Mouse (Mus musculus) megakaryocyte, adult 5-6 weeks (primary cell): Measurements from ENCODE around the gene Arhgef2. TPM values are rescaled to one million over a fixed set of nuclear protein-coding genes. Genes with fewer than 3 reads are reported as not detected.

Experiments
- ATAC-seq: 2 replicates; pipeline ENCODE4 v1.8.0; 2016; ENCODE audit warnings: mild to moderate bottlenecking, inconsistent platforms; ENCODE audit not compliant: poor library complexity, severe bottlenecking
- total RNA-seq, 2 experiments: library from RNA; stranded (forward) in 1 of 2; stranded (reverse) in 1 of 2; fragments of 153-499, 151-499 nt in 1 of 2; fragments of 221-1000, 200-1000 nt in 1 of 2; gene quantifications; 2 replicates each; pipeline versions ENCODE4 v1.2.3 to v1.2.4; 2015 to 2017

Arhgef2 gene
- total RNA-seq, 2 experiments from 2014 or later, result 49.6 to 71.1 TPM

DNA sequence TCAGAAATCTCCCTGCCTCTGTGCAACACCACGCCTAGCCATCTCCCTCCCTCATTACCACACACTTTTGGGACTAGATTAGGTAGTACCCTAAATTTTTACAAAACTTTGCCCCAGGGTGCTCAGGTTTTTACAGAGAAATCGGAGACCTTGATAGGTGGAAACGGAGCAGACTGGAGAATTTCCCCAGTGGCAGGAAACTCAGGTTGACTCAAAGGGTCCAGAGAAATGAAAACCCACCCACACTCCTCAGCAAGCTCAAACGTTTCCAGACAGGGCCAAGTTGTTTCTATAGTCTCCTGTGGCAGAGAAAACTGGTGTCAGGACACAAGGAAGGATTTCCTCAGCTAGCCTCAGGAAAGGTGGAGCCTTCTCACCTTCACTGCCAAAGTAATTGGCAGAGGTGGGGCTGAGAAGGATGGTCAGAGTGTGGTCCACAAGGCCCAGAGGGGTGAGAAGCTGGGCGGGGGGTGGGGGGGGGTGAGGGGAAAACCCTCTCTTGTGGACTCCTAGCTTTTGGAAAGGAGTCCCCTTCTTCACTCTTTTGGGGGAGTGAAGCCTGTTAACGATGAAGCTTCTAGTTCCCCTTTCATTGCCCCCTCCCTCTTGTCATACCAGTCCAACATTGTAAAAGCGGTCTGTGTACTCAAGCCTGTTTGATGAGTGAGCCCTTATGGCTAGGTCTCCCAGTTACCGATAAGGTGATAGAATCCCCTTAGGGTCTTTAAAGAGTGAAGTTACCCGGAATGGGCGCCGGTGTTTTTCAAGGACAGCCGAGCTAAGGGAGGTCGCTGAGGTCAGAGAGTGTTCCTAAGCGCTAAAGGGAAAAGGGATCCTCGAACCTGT is 14.6 kb downstream of the Arhgef2 start:
- no peak for ATAC-seq

DNA sequence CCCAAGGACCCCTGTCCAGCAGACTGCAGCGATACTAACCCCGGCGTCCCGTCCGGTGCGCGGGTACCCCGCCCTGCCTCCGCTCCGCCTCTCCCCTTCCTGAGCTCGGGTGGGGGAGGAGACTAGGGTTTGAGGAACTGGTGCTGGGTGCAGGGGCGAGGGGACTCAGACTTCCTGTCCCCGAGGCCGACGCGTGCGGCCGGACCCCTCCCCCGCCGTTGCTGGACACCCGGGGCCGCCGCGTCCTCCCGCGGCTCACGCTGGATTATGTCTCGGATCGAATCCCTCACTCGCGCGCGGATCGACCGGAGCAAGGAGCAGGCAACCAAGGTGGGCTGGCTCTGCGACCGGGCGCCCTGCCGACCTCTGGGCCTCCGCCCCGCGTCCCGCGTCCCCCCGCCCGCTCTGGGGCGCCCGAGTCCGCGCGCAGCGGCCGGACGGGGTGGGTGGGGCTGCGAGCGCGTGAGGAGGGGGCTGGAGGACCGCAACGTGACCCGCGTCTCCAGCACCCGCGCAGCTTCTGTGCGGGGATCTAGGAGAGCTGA is 15.3 kb downstream of the Arhgef2 start:
- peak; percentile 88 for ATAC-seq

DNA sequence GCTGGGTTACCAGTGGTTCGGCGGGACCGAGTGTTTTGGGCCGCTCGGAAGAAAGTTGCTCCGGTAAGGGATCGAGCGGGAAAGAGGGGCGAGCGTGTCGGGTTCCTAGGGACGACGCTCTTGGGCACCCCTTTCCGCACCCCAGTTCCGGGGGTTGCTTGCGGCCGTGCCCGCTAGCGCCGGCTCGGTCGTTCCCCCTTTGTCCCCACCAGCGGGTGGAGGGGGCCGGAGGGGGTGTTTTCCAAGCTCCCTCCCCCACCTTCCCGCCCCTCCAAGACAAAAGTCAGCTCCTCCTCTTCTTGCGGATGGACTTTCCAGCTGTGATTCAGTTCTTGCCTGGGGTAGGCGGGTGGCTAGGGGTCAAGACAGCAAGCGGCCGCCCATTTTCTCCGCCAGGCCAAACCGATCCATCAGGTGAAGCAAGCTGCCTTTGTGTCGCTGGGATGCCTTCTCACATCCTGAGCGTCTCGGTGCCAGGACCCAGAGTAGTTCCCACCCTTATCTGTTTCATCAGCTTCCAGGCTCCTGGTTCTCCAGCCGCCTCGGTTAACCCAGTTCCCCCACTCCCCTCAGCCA is 15.9 kb downstream of the Arhgef2 start:
- no peak for ATAC-seq

DNA sequence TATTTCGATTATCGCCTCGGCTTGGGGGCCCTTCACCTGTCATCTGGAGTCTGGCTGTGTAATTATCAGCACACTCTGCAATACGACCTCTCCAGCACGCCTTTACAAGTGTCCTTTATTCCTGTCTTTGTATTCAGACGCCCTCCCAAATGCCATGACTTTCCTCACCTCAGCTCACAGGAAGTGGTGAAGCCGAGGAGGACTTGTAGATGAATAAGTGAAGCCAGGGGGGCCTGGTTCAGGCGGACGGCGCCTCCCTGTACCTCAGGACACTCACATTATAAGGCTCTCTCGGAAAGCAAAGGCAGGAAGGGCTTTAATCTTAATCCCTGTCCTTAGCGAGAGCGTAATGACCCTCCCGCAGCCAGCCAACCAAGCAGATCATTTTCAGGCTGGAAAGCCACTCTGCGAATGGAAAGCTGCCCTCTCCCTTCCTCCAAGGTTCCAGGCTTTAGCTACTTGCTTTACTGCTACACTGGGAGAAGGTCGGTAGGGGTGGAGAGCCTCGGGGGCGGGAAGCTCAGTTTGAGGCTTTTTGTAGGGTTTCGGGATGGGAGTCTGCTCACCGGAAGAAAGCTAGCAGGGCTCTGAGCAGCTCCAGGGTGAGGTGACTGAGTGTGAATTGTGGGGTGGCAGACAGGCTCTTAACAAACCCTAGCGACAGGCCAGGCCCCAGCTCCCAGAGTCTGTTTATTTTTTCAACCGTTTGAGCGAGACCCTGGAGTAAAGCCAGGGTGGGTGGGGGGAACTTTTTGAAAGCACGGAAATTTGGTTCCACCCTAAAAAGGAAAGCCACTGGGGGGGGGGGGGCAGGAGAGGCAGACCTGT is 16.6 kb downstream of the Arhgef2 start:
- ATAC-seq, result no peak

DNA sequence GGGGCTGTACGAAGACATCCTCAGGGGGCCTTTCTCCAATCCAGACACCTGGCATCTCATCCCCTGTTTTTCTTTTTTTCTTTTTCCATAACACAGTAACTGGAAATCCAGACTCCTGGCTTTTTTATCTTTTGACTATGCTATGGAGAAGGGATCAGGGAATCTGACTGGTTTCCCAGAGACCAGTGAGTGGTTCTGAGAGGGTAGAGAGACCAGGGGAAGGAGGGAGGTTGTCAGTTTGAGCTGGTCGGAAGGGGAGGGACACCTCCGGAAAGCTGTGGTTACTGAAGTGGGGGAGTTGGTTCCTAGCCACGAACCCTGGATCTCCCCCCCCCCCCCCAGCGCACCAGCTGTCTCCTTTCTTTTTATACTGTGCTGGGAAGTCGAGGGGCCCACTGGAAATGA is 17.2 kb downstream of the Arhgef2 start:
- ATAC-seq, result no peak

DNA sequence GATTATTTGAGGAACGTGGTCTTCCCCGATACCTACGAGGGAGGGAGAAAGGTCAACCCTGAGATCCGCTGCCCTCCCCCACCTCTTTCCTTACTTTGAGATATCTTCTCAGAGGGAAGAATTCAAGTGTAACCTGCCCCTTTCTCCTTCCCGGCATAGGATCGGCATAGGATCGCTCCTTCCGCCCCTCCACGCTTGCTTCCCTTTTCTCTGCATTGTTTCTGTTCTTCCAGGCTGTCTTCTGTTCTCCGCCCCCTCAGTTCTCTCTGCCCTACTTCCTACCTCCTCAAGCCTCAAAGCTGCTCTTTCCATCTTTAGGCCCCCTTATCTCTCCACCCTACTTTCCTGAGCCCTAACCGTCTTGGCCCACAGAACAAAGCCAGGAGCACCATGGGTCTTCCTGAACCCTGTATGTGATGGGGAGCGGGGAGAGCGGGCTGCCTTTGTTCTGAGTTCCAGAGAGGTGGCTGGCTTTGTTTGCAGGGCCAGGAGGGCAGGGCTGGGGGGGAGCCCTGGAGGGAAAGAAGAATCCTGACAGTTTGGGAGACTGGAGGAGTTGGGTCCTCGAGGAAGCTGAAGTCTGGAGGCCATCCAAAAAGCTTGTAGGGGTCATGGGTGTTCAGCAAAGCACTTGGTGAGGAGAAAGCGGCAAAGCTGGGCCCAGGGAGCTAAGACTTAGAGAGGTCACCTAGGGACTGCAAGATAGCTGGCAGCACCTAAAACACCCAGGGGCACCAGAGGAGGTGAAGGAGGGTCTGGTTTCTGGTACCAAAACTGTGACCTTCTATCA is 17.8 kb downstream of the Arhgef2 start:
- ATAC-seq, result no peak

DNA sequence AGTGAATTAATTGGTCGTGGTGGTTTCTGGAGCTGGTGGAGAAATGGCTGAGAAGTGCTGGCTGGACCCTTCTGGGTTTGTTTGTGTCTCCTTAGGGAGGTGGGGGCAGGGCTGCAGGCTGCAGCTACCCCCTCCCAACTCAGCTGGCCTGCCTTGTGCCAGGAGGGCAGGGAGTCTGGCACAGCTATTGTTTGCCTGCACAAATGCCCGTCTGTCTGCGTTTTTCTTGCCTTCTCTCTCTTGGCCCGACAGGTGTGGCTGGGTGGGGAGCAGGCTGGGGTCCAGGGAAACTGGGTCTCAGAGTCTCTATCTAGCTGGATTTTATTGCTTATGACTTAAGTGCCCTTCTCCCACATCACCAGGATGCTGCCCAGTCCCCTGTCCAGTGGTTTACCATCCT is 18.6 kb downstream of the Arhgef2 start:
- no peak for ATAC-seq

DNA sequence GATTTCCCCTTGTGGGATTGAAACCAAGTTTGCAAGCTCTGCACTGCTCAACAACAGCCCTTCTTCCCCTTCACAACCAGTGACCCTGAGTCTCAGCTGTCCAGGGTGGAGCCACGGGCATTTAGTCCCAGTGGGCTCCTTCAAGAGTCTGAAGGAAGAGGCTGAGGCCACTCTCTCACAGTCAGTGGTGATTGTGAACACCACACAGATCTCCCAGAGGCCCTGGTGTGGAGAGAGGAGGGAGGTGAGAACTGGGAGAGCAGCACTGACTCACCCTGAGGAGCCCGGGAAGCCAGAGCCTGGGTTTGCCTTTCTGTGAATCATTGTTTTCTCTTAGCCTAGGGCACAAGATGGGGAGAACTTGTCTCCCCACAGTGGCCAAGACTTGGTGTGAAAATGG is 19.2 kb downstream of the Arhgef2 start:
- no peak for ATAC-seq

DNA sequence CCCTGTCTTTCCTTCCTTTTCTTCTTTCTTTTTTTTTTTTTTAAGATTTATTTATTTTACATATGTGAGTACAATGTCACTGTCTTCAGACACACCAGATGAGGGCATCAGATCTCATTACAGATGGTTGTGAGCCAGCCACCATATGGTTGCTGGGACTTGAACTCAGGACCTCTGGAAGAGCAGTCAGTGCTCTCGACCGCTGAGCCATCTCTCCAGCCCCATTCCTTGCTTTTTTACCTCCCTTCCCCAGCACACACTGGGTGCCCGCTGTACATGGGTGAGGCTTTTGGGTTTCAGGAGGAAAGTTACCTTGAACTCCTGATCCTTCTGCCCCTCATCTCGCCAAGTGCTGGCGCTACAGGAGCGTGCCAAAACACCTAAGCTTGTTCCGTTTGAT is 19.8 kb downstream of the Arhgef2 start:
- no peak for ATAC-seq

DNA sequence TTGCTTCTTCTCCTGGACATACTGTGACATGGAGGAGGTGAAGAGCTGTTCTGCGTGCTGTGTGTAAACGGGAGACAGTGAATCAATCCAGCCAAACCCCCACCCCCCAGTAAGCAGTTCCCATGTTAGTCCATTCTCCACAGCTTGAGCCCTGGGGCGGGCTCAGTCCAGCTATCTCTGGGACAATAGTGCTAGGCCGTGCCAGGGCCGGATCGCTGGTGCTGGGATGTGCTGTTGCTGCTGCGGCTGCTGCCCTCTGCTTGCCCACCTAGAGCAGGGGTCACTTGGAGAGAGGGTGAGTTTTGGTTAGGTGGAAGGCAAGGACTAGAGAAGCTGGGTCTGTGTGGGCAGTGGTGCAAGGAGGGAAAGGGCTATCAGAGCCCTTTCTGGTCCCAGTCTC is 20.6 kb downstream of the Arhgef2 start:
- ATAC-seq, result no peak

DNA sequence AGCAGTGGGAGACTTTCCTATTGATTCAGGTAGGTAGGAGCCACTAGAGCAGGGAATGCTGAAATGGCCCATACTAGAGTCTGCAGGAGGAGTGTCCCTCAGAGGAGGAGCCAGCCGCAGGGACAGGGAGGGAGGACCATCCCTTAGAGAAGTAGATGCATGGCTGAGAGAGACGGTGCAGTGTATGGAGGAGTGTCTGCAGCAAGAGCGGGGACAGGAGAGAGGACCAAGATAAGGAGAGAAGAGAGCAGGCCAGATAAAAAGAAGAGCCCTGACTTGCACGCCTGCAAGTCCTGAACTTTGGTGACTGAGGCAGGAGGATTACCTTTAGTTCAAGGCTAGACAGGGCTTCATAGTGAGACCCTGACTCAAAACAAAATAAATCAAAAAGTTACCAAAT is 21.3 kb downstream of the Arhgef2 start:
- ATAC-seq, result 0 out of 2 replicates have a peak, but pooled peaks have one; percentile 25

DNA sequence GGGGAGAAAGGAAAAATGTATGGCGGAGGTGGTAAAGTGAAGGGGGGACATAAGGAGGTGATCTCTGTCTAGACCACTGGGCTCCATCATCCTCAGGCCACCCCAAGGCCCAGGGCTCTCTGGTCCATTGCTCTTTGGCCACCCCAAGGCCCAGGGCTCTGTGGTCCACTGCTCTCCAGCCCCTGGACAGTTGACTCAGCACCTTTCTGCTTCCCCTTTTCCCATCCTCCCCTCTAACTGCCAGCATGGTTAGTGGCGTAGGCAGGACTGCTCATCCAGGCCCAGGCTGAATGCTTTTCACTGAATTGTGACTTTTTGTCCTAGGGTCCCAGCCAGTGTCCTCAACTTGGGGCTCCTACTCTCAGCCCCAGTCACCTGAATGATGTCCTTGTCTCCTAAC is 21.8 kb downstream of the Arhgef2 start:
- ATAC-seq, result peak; percentile 78

DNA sequence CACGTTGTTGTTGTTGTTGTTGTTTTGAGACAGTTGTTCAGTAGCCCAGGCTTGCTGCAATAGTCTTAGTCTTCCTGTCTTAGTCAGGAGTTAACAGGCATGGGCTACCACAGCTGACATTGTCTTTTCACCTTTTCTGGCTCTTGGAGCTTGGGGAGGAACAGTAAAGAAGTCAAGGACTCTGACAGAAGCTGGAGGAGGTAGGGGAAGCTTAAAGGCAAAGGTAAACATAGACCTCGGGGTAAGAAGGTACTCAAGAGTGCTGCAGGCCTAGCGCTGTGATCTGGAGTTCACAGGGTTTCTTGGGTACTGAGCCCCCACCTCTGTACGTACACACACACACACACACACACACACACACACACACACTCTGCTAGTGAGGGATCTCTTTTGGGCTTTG is 23.0 kb downstream of the Arhgef2 start:
- no peak for ATAC-seq

DNA sequence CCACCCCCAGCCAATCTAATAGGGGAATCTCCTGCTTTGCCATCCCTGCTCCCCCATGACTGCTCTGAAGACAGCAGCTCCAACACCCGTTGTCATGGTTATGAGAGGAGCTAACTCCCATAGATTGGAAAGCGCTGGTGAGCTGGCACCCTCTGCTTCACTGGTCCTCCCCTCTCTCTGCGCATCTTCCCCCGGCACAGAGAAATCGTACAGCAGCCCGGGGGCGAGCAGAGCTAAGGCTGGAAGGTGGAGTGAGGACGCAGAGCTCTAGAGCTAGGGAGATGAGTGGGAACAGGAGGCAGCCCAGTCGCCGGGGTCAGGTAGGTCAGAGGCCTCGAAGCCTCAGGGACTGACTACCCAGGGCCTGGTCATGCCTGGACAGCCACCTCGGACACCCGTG is 23.5 kb downstream of the Arhgef2 start:
- no peak for ATAC-seq

DNA sequence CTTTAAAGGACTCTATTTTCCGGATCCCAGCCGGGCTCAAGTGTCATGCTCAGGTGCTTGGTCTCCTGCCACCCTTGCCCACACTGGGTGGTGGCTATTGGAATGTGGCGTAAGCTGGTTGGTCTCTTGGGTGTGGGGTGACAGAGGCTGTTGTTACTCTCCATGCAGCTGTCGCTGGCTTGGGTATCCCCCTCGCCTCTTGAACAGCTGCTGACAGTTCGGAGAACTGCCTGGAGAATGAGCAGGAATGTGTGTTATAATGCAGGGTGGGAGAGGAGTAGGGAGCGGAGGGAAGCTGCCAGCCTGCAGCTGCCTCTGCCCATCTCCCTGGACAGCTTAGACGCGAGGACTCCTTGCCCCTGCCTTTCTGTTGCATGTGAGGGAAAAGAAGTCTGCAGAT is 24.3 kb downstream of the Arhgef2 start:
- ATAC-seq, result no peak

DNA sequence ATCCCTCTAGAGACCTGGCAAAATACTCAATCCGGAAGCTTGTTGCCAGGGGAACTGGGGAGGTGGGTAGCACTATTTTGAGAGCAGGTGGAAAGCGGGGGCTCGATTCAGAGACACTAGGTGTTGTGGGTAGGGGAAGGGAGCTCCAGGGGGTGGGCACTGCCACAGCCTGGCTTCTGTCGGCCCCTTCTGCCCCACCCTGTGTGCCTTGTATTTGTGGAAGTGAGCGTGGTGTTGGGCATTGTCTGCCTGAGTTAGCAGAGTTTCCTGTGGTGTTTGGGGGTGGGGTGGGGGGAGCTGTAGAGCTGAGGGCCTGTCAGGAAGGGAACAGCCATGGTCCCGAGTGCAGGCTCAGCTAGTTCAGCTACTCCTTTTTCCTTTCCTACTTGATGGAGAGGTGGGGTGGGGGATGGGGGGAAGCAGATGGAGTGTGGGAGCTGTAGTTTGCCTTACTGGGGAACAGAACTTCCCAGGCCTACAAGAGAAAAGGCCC is 25.1 kb downstream of the Arhgef2 start:
- ATAC-seq, result no peak

DNA sequence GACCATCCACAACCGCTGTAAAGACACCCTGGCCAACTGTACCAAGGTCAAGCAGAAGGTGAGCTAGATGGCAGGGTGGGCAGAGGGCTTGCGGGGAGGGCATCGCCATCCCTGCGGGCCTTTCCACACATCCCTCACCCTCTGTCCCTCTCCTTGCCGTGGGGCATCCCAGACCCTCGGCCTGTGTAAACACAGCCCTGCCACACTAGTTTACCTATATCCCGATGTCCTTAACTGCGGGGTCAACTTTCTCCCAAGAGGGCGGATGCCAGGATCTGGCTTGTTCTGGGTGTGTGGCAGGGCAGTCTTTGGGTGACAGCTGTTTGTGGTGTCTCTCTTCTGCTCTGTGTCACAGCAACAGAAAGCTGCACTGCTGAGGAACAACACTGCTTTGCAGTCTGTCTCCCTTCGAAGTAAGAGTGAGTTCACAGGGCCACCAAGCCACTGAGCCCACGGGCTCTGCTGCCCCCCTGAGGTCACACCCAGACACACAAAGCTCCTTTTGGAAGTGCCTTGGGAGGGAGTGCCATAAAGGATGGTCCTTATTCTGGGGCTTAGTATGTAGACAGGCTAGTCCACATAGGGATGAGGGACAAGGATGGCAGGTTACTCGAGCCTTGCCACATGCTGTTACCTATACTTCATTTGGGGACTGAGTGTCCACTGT is 26.3 kb downstream of the Arhgef2 start:
- peak; percentile 68 for ATAC-seq

DNA sequence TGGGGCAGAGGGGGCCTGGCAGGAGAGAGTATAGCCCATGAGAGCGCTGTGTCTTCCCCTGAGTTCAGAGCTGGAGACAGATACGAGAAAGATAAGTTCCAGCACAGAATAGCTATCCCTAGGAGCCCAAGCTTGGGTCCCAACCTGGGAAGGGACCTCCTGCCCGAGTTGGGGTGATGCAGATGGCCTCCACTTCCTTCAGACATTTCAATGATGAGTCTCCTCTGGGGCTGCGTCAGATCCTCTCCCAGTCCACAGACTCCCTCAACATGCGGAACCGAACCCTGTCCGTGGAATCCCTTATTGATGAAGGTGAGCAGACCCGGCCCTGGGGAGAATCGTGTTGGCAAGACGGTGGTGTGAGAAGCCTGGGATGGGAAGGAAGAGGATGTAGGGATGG is 27.3 kb downstream of the Arhgef2 start:
- no peak for ATAC-seq

DNA sequence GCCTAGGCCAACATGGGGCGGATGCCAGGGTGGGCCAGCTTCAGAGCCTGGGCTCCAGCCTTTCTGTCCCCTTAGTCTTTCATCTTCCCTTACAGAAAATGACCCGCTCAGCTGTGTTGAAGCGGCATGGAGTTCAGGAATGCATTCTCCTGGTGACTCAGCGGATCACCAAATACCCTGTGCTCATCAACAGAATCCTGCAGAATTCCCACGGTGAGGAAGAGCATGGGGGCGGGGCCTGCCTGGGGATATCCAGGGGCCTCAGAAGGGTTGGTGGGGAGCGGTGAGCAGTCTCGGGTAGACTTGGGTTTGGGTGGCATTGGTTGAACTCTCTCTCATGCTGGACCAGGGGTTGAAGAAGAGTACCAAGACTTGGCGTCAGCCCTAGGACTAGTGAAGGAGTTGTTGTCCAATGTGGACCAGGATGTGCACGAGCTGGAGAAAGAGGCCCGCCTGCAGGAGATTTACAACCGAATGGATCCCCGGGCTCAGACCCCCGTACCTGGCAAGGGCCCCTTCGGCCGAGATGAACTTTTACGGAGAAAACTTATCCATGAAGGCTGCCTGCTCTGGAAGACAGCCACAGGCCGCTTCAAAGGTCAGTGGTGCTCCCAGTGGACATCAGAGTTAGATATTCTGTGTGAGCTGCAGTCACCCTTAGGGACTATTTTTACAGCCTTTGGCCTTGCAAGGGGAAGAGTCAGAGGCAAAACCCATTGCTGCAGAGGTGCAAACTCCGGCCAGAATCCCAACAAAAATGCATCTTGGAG is 29.9 kb downstream of the Arhgef2 start:
- no peak for ATAC-seq
